Mouse (Mus musculus): Measurements from ENCODE around the gene Gm26620.

The Gm26620 gene

GRCm38 (mm10) chr1:170884978-170885561 lies at the start of gene Gm26620, which contains the start of gene Dusp12:
TSS of gene Gm26620 (plus strand) at chr1:170885065.
TSS of gene Dusp12 (minus strand) at chr1:170885540.
- peak; percentile 88 for DNase-seq (ENCODE audit: low spot score)

GRCm38 (mm10) chr1:170839685-170840084 lies 45.2 kb upstream of the Gm26620 start:
- peak; percentile 51 for DNase-seq (ENCODE audit: low spot score)

- DNase-seq (ENCODE audit: low spot score), result no peak
Measured at GRCm38 (mm10) chr1:170844380-170844779, 40.5 kb upstream of the Gm26620 start.

GRCm38 (mm10) chr1:170845448-170846307 lies 39.2 kb upstream of the Gm26620 start:
- DNase-seq (ENCODE audit: low spot score), result no peak

GRCm38 (mm10) chr1:170850007-170850406 lies 34.9 kb upstream of the Gm26620 start:
- DNase-seq (ENCODE audit: low spot score), result no peak

GRCm38 (mm10) chr1:170850637-170851624 lies 33.9 kb upstream of the Gm26620 start:
- no peak for DNase-seq (ENCODE audit: low spot score)

- no peak for DNase-seq (ENCODE audit: low spot score)
Measured at GRCm38 (mm10) chr1:170853604-170854003, 31.3 kb upstream of the Gm26620 start.

GRCm38 (mm10) chr1:170855056-170855760 lies 29.7 kb upstream of the Gm26620 start:
- peak; percentile 43 for DNase-seq (ENCODE audit: low spot score)

DNA sequence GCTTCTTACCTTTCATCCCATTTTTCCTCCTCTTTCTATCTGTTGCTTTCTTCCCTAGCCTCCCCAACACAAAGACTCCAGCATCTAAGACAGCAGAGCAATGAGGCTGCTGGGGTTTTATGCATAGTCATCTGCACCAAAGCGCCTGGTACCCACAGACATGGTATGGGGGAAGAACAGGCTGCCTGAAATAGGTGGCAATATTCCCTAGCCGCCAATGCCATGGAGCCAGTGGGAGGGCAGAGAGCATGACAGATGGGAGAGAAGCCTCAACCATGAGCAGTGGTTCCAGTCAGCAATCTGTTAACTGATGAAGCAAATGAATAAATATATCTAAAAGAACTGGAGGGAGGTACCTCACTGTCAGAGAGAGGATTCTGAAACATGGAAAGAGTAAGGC lies 27.5 kb upstream of the Gm26620 start:
- no peak for DNase-seq (ENCODE audit: low spot score)

- no peak for DNase-seq (ENCODE audit: low spot score)
Measured at GRCm38 (mm10) chr1:170858872-170859271, 26.0 kb upstream of the Gm26620 start.

GRCm38 (mm10) chr1:170861671-170862434 lies 23.0 kb upstream of the Gm26620 start:
- no peak for DNase-seq (ENCODE audit: low spot score)

DNA sequence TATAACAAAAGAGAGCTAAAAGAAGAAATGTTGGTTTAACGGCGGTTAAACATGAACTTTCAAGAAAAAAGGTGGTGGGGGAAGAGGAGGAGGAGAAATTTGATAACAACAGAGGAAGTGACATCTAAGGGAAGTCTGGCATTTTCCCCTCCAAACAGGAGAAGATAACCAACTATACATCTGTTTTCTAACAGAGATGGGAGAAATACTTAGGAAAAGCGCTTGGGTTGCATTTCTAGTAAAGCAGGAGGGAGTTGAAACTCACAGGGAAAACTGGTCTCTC lies 22.5 kb upstream of the Gm26620 start:
- no peak for DNase-seq (ENCODE audit: low spot score)

DNA sequence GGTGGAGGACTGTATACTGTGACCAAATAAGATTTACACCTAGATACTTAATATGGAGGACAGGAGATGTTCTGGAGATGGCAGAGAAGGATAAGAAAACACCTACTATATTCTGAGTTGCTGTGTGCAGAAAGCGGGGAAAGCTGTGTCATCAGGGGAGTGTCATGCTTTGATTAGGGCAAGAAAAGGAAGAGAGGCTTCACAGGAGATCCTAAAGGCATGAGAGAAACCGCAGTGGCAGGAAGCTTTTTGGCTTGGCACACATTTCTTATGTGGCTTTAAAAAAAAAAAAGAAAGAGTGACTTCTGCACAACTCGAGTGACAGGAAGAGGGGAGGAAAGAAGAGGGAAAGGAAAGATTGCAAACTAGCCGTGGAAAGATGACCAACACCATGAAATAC lies 21.8 kb upstream of the Gm26620 start:
- no peak for DNase-seq (ENCODE audit: low spot score)

DNA sequence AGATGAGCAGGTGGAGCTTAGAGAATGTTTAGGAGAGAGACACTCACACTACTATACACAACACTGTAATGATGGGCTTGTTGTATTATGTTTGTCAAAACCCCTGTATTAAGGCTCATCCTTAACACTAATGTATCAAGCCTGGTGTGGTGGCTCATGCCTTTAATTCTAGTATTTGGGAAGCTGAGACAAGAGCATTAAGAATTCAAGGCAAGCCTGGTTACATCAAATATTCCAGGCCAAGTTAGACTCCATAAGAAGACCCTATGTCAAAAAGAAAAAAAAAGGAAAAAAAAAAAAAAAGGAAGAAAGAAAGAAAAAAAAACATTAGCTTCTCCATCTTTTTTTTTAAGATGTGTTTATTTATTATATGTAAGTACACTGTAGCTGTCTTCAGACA lies 20.6 kb upstream of the Gm26620 start:
- DNase-seq (ENCODE audit: low spot score), result no peak

DNA sequence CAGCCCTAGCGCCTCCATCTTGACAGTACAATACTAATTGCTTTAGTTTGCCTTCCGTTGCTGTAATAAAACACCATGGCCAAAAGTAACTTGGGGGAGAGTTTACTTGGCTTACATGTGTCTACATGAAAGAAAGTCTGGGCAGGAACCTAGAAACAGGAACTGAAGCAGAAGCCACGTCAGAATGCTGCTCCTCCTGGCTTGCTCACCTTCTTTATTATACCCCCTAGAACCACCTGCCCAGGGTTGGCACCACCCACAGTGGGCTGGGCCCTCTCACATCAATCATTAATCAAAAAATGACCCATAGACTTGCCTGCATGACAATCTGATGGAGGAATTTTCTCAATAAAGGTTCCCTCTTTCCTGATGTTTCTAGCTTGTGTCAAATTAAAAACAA lies 20.1 kb upstream of the Gm26620 start:
- no peak for DNase-seq (ENCODE audit: low spot score)

DNA sequence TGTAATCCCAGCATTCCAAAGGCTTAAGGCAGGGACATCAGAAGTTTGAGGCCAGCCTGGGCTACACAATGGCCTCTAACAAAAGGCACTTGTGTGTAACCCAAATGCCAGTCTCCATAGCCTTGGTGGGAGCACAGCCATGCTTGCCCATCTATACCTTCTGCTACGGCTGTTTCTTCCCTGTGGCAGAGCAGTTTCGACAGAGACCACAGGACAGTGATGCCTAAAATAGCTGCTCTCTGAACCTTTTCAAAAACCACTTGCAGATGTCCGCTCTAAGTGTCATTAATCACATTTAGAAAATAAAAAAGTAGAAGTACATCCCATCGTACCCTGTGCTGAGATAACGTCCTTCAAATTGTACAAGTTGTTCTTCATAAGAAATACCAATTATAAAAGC lies 19.5 kb upstream of the Gm26620 start:
- no peak for DNase-seq (ENCODE audit: low spot score)

GRCm38 (mm10) chr1:170866992-170867690 lies 17.7 kb upstream of the Gm26620 start:
- peak; percentile 16 for DNase-seq (ENCODE audit: low spot score)

DNA sequence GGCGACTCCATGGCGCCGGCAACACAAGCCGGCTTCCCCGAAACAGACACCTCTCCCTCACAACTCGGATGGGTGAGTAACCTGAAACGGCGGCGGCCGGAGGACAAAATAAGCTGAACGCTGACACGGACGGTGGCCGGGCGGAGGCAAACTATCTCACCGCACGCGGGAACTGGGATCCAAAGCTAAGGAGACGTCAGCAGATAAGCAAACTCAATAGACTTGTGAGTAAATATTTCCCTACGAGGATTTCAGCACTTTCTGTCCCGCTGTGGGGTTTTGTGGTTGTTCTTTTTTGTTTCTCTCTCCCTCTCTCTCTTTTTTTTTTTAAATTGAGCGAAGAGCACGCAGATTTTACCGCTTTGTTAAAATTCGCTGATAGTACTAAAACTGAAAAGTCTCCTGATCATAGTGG lies 17.2 kb upstream of the Gm26620 start, which contains the start of gene Atf6:
Atf6 (minus strand) TSS at position 81 of the 415 bp plus-strand sequence.
- peak; percentile 96 for DNase-seq (ENCODE audit: low spot score)

GRCm38 (mm10) chr1:170868107-170868904 lies 16.6 kb upstream of the Gm26620 start:
- DNase-seq (ENCODE audit: low spot score), result peak; percentile 81

Measured in lung, postnatal 25 days (tissue).